Mouse (Mus musculus) small intestine, adult 2 months (tissue): ENCODE measurements at regions not wholly inside any gene's neighbourhood (a gene's known extent, or its start where the extent isn't known, plus 50 kb on each side); places are given as distances from the start of the nearest gene placed in this dataset.
"Not testable (repeated sequence)": the region's sequence is repeated elsewhere in the genome, so short reads cannot be mapped to it uniquely, and the experiment has no call there.

Experiments
- H3K27ac ChIP-seq: fragments of 200-500 bp; 2 replicates; pipeline ENCODE4 v1.5.1; 2012; ENCODE audit warnings: low read depth, low read length, control low read depth, inconsistent platforms; ENCODE audit not compliant: insufficient read depth
- H3K27me3 ChIP-seq: fragments of 200-500 bp; 2 replicates; pipeline ENCODE4 v1.6.1; 2012; ENCODE audit warnings: mild to moderate bottlenecking, moderate library complexity, low read length, inconsistent platforms; ENCODE audit not compliant: control insufficient read depth, insufficient read depth
- H3K36me3 ChIP-seq: fragments of 200-500 bp; 2 replicates; pipeline ENCODE4 v1.6.1; 2012; ENCODE audit warnings: mild to moderate bottlenecking, low read length, control low read depth, inconsistent platforms; ENCODE audit not compliant: control insufficient read depth, insufficient read depth
- H3K4me1 ChIP-seq: fragments of 200-500 bp; 2 replicates; pipeline ENCODE4 v1.6.1; 2012; ENCODE audit warnings: low read length, inconsistent platforms, mixed read lengths; ENCODE audit not compliant: control insufficient read depth, insufficient read depth, insufficient read length
- H3K4me3 ChIP-seq: fragments of 200-500 bp; 2 replicates; pipeline ENCODE4 v1.5.1; 2012; ENCODE audit warnings: low read depth, mild to moderate bottlenecking, control low read depth, inconsistent platforms, low read length, moderate library complexity
- CTCF ChIP-seq: fragments of 200-500 bp; IDR thresholded peaks from 2 replicates; pipeline ENCODE4 v1.5.1; 2012; ENCODE audit warnings: low read depth, mild to moderate bottlenecking, control low read depth, inconsistent platforms, low read length, moderate library complexity, mixed read lengths; ENCODE audit not compliant: insufficient replicate concordance, insufficient read length; ENCODE audit errors: extremely low read depth
- POLR2A ChIP-seq: fragments of 200-500 bp; IDR thresholded peaks from 2 replicates; pipeline ENCODE4 v1.6.1; 2012; ENCODE audit warnings: low read depth, mild to moderate bottlenecking, control low read depth, inconsistent platforms, low read length, moderate library complexity
- WGBS: fragments of 180-500 bp; shearing (Covaris S2); methylation state at CpG from one replicate; pipeline ENCODE4 v1.1.7; 2018; 5-methylcytosine and 5-hydroxymethylcytosine counted together

DNA sequence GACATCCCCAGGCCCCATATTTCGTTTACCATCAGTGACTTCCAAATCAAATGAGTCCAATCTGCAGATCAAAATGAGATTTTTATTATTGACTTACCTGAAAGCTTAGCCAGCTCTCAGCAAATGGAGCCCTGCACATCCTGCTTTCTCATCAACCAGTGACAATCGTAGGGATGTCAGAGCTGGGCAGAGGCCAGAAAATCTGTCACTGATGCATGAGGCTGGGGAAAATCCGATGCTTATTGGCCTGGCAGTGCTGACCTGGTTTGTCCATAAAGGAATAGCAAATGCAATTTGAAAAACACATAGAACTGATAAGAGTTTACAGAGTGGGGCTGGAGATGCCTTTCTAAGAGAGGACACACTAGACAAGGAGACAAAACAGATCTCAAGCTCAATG lies 518.1 kb upstream of the Clint1 start:
- Histone ChIP-seq H3K27me3 (no peaks in the 10 kb centered on the region), H3K4me3 (no peak overlapping the region), H3K27ac (no peak overlapping the region), H3K36me3 (no peaks in the 10 kb centered on the region), H3K4me1 (no peaks in the 10 kb centered on the region)
- TF ChIP-seq CTCF (no peak), POLR2A (no peak)
- 59% methylated on average over 3 of the region's 3 CpGs for WGBS

- Histone ChIP-seq H3K36me3 (no peaks in the 10 kb centered on the region), H3K4me1 (no peaks in the 10 kb centered on the region), H3K27me3 (no peaks in the 10 kb centered on the region), H3K4me3 (no peak overlapping the region), H3K27ac (no peak overlapping the region)
- TF ChIP-seq POLR2A (no peak), CTCF (no peak)
Measured at GRCm38 (mm10) chr11:45349331-45349730, 502.5 kb upstream of the Clint1 start.

DNA sequence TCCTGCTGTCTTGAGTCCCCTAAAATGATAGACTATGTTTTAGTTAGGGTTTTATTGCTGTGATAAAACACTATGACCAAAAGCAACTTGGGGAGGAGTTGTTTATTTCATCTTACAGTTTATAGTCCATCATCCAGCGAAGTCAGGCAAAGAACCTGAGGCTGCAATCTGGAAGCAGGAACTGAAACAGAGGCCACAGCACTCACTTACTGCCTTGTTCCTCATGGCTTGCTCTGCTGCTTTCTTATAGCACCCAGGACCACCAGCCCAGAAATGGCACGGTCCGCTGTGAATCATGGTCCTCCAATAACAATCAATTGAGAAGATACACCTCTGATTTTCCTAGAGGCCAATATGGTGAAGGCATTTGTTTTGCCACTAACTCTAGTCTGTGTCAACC lies 486.5 kb upstream of the Clint1 start:
- H3K4me3 ChIP-seq = no peak overlapping the region
- H3K27me3 ChIP-seq = no peaks in the 10 kb centered on the region
- H3K27ac ChIP-seq = no peak overlapping the region
- H3K4me1 ChIP-seq = no peaks in the 10 kb centered on the region
- no peaks in the 10 kb centered on the region for H3K36me3 ChIP-seq
- 80% methylated on average over 3 of the region's 3 CpGs for WGBS
- TF ChIP-seq POLR2A = no peak

GRCm38 (mm10) chr11:45389243-45390146 lies 462.4 kb upstream of the Clint1 start:
- no peaks in the 10 kb centered on the region for H3K27me3 ChIP-seq
- 70% methylated on average over 11 of the region's 11 CpGs for WGBS
- no peaks in the 10 kb centered on the region for H3K36me3 ChIP-seq
- no peak overlapping the region for H3K27ac ChIP-seq
- TF ChIP-seq POLR2A = no peak
- no peak for TF ChIP-seq CTCF
- no peaks in the 10 kb centered on the region for H3K4me1 ChIP-seq
- no peak overlapping the region for H3K4me3 ChIP-seq

- TF ChIP-seq POLR2A (no peak), CTCF (no peak)
- 33% methylated on average over 3 of the region's 3 CpGs for WGBS
Measured at GRCm38 (mm10) chr11:45396009-45396408, 455.8 kb upstream of the Clint1 start.

GRCm38 (mm10) chr11:45398188-45398587 lies 453.7 kb upstream of the Clint1 start:
- no peaks in the 10 kb centered on the region for H3K27me3 ChIP-seq
- no peaks in the 10 kb centered on the region for H3K4me1 ChIP-seq
- no peak for TF ChIP-seq CTCF
- no peak for TF ChIP-seq POLR2A
- H3K36me3 ChIP-seq = no peaks in the 10 kb centered on the region
- WGBS = 67% methylated on average over 6 of the region's 6 CpGs
- H3K4me3 ChIP-seq = no peak overlapping the region
- no peak overlapping the region for H3K27ac ChIP-seq

More at GRCm38 (mm10) chr11:45396009-45396408, 455.8 kb upstream of the Clint1 start:
- Histone ChIP-seq H3K27me3 (no peaks in the 10 kb centered on the region), H3K4me1 (no peaks in the 10 kb centered on the region), H3K27ac (no peak overlapping the region), H3K36me3 (no peaks in the 10 kb centered on the region), H3K4me3 (no peak overlapping the region)

DNA sequence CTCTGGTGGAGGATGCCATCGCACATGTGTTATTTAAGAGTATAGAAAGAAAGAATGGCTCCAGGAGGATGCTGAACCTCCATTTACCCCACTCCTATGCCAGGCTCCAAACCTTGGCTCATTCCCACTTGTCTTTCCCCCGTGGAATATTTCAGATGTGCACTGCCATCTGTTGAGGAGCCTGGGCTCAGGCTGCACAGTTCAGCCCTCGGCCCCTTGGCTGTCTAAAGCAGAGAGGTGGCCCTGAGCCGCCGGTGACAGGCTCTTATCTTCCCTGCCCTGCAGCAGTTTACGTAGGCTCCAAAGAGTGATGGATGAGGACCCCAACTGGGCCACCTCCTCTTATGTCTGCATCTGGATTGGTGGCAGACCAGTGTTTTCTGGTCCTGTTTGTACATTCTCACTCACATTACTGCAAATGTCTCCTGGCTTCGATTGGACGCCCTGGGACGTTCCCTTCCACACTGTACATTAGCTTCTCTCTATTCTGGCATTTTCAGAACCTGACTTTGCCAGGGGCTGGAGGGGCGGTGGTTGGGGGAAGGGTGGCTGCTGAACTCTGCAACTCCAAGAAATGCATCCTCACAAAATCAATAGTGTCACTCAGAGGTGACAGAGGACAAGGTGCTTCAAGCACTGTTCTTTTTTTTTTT lies 447.3 kb upstream of the Clint1 start:
- no peaks in the 10 kb centered on the region for H3K4me1 ChIP-seq
- H3K27me3 ChIP-seq = no peaks in the 10 kb centered on the region
- no peak overlapping the region for H3K4me3 ChIP-seq
- no peaks in the 10 kb centered on the region for H3K36me3 ChIP-seq
- 56% methylated on average over 10 of the region's 10 CpGs for WGBS
- TF ChIP-seq CTCF (no peak), POLR2A (no peak)
- H3K27ac ChIP-seq = no peak overlapping the region

- not testable (repeated sequence) for H3K4me1 ChIP-seq, H3K27ac ChIP-seq, H3K4me3 ChIP-seq, H3K36me3 ChIP-seq, H3K27me3 ChIP-seq
Measured at GRCm38 (mm10) chr11:45424066-45424465, 427.8 kb upstream of the Clint1 start.
